Mouse (Mus musculus): ENCODE measurements around the gene Ankrd13b. TPM values are rescaled to one million over a fixed set of nuclear protein-coding genes. Genes with fewer than 3 reads are reported as not detected.

Ankrd13b gene
- polyA plus RNA-seq, 1 experiment from 2014 or later = 3.0 TPM

DNA sequence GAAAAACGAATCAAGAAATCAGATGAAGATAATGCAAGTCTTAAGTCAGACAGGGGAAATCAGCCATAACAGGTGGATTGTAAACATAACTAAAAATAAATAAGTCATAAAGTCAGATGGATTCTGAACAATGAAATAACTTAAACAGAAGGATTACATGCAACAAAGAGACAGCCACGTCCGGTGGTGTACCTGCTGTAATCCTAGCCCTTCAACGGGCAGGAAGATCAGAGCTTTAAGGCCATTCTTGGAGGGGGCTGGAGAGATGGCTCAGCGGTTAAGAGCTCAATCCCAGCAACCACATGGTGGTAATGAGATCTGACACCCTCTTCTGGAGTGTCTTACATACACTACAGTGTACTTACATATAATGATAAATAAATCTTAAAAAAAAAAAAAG is 21.9 kb upstream of the Ankrd13b start:
- no peak overlapping the region for H3K27ac ChIP-seq (ENCODE audit: low read length)
- H3K4me2 ChIP-seq (ENCODE audit: low read depth, low read length) = no peak overlapping the region

DNA sequence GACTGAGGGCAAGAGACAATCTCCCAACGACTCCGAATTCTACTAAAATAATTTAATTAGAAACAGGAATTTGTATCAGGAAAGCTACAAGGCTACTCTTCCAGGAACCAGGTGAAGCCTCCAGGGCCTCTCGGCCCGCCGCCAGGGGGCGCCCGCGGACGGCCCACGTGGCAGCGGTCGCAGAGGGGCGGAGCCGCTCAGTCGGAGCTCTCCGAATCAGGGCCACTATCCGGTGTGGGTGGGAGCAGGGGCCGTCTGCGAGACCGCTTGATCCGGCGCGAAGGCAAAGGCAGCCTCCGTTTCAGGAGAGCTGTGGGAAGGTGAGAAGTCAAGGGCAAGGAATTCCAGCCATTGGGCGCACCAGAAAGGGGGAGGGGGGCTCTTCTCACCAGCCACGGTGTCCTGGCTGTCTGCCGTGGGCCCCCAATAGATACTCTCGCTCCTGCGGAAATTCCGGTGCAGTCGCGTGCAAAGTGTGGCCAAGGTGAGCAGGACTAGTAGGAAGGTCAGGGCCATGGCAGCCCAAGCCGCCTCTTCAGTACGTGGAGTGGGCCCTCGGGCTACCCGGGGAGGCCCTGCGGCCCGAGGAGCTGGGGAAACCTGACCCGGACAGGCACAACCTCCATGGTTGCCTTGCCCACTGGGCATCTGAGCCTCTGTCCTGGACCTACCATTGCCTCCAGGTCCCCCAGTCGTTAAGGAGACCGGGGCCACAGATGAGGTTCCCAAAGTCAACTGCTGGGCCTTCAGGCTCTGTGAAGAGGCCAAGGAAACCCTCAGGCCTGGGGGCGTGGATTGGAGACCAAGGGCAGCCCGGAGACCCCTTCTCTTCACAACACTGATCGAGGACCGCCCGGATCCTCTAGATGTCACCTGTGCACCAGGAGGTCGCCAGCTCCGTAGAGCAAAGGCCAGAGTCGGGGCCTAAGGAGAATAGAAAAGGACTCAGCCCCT is 18.9 kb upstream of the Ankrd13b start:
- H3K36me3 ChIP-seq (ENCODE audit: control insufficient read depth, insufficient read depth, low read length) = peaks cover 24% of the 10 kb centered on the region
- H3K4me3 ChIP-seq (ENCODE audit: low read length) = peak overlapping the region; percentile 46
- H3K9me3 ChIP-seq (ENCODE audit: control insufficient read depth, low read length) = no peaks in the 10 kb centered on the region
- no peaks in the 10 kb centered on the region for H3K27me3 ChIP-seq (ENCODE audit: control insufficient read depth, insufficient read depth, low read depth, low read length)
- H3K9ac ChIP-seq (ENCODE audit: low read length) = peak overlapping the region; percentile 66
- H3K4me1 ChIP-seq (replicated peaks; ENCODE audit: control insufficient read depth, insufficient read depth, low read length) = peaks cover 16% of the 10 kb centered on the region
- peak; percentile 66 for ATAC-seq (ENCODE audit: low read depth)
- 20% methylated on average over 48 of the region's 49 CpGs for WGBS
- H3K27ac ChIP-seq (ENCODE audit: low read length) = no peak overlapping the region
- peak overlapping the region; percentile 88 for H3K4me2 ChIP-seq (ENCODE audit: low read depth, low read length)

More for the DNA sequence above, 21.9 kb upstream of the Ankrd13b start:
- no peak overlapping the region for H3K9ac ChIP-seq (ENCODE audit: low read length)
- no peak overlapping the region for H3K4me3 ChIP-seq (ENCODE audit: low read length)
- no peaks in the 10 kb centered on the region for H3K9me3 ChIP-seq (ENCODE audit: control insufficient read depth, low read length)
- 71% methylated on average over 5 of the region's 5 CpGs for WGBS
- H3K27me3 ChIP-seq (ENCODE audit: control insufficient read depth, insufficient read depth, low read depth, low read length) = peaks cover 8% of the 10 kb centered on the region; the same call in 1 of the 2 replicates
- peaks cover 41% of the 10 kb centered on the region for H3K4me1 ChIP-seq (replicated peaks; ENCODE audit: control insufficient read depth, insufficient read depth, low read length)
- H3K36me3 ChIP-seq (ENCODE audit: control insufficient read depth, insufficient read depth, low read length) = peaks cover 2% of the 10 kb centered on the region; the same call in 1 of the 2 replicates
- no peak for ATAC-seq (ENCODE audit: low read depth)

DNA sequence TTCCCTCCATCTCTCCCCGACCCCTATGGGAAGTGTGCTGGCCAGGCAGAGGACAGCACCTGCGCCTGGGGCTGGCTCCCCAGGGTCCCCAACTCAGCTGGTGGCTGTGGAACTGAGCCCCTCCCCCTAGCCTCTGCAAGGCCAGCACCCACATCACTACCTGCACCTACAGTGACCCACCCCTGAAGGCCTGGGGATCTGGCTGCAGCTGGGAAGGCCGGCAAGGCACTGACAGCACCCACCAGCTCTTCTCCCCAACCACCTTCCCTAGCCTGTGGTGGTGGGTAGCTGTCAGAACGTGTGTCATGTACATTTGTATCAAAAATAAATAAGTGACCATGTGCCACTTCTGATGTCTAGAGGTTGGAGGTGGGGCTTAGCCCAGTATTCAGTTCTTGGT is 17.9 kb upstream of the Ankrd13b start:
- Histone ChIP-seq H3K9ac (ENCODE audit: low read length) (no peak overlapping the region), H3K4me1 (replicated peaks; ENCODE audit: control insufficient read depth, insufficient read depth, low read length) (peaks cover 15% of the 10 kb centered on the region), H3K36me3 (ENCODE audit: control insufficient read depth, insufficient read depth, low read length) (peaks cover 26% of the 10 kb centered on the region), H3K9me3 (ENCODE audit: control insufficient read depth, low read length) (no peaks in the 10 kb centered on the region), H3K4me3 (ENCODE audit: low read length) (no peak overlapping the region), H3K27ac (ENCODE audit: low read length) (no peak overlapping the region), H3K4me2 (ENCODE audit: low read depth, low read length) (no peak overlapping the region), H3K27me3 (ENCODE audit: control insufficient read depth, insufficient read depth, low read depth, low read length) (no peaks in the 10 kb centered on the region)
- 61% methylated on average over 4 of the region's 4 CpGs for WGBS
- ATAC-seq (ENCODE audit: low read depth) = no peak

DNA sequence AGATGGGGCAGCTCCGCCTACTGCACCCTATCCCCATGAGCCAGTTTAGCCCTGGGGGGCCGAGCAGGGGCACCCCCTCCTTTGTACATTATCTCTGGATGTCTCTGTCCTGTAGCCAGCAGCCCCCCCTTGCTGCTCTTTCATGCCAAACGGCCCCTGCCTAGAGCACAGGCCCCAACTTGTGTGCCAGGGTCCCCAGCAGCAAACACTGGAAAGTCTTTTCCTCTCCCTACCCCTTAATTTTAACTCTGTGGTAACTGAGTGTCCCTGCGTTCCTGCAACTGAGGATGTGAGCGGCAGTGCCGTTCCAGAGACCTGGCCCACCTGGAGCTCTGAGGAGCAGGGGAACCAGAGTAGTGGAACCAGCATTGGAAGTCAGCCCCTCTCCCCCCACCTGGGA is 17.5 kb upstream of the Ankrd13b start:
- Histone ChIP-seq H3K9me3 (ENCODE audit: control insufficient read depth, low read length) (no peaks in the 10 kb centered on the region), H3K9ac (ENCODE audit: low read length) (no peak overlapping the region), H3K4me1 (replicated peaks; ENCODE audit: control insufficient read depth, insufficient read depth, low read length) (peaks cover 11% of the 10 kb centered on the region), H3K36me3 (ENCODE audit: control insufficient read depth, insufficient read depth, low read length) (peaks cover 26% of the 10 kb centered on the region), H3K4me3 (ENCODE audit: low read length) (no peak overlapping the region), H3K27ac (ENCODE audit: low read length) (no peak overlapping the region), H3K4me2 (ENCODE audit: low read depth, low read length) (no peak overlapping the region), H3K27me3 (ENCODE audit: control insufficient read depth, insufficient read depth, low read depth, low read length) (no peaks in the 10 kb centered on the region)
- no peak for ATAC-seq (ENCODE audit: low read depth)
- WGBS = 84% methylated on average over 6 of the region's 6 CpGs

DNA sequence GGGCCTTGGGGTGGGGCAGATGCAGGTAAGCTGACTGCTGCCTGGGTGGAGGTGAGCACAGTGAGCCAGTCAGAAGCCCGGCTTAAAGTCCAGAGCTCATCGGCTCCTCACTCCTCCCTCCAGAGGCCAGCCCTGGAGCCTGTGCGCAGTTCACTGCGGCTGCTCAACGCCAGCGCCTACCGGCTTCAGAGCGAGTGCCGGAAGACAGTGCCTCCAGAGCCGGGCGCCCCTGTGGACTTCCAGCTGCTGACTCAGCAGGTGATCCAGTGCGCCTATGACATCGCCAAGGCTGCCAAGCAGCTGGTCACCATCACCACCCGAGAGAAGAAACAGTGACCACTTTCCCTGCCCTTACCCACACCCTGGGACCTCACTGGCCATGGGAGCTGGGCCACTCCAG is 16.8 kb upstream of the Ankrd13b start:
- H3K4me2 ChIP-seq (ENCODE audit: low read depth, low read length) = no peak overlapping the region
- no peak overlapping the region for H3K27ac ChIP-seq (ENCODE audit: low read length)
- ATAC-seq (ENCODE audit: low read depth) = no peak
- no peak overlapping the region for H3K4me3 ChIP-seq (ENCODE audit: low read length)
- H3K4me1 ChIP-seq (replicated peaks; ENCODE audit: control insufficient read depth, insufficient read depth, low read length) = peaks cover 6% of the 10 kb centered on the region
- 84% methylated on average over 14 of the region's 14 CpGs for WGBS
- peaks cover 26% of the 10 kb centered on the region for H3K36me3 ChIP-seq (ENCODE audit: control insufficient read depth, insufficient read depth, low read length)
- no peaks in the 10 kb centered on the region for H3K27me3 ChIP-seq (ENCODE audit: control insufficient read depth, insufficient read depth, low read depth, low read length)
- H3K9ac ChIP-seq (ENCODE audit: low read length) = no peak overlapping the region
- no peaks in the 10 kb centered on the region for H3K9me3 ChIP-seq (ENCODE audit: control insufficient read depth, low read length)

DNA sequence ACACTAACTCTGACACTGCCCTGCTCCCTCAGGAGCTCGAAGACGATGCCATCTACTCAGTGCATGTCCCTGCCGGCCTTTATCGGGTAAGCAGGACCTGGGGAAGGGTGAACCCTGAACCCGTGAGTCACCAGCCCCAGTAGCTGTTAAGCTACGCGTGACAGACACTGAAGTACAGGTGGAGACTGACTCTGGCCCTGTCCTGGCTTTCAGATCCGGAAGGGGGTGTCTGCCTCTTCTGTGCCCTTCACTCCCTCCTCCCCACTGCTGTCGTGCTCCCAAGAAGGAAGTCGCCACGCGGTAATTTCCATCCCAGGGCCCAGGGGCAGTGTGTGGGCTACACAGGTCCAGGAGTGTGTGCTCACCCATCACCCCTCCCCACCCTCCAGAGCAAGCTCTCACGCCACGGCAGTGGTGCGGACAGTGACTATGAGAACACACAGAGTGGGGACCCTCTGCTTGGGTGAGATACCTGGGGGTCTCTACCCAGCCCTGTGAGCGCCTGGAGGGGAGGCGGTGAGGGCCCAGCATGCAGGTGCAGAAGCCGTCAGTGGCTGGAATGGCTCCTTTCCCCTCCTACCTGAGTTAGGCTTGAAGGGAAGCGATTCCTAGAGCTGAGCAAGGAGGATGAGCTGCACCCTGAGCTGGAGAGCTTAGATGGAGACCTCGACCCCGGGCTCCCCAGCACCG is 16.0 kb upstream of the Ankrd13b start:
- H3K27me3 ChIP-seq (ENCODE audit: control insufficient read depth, insufficient read depth, low read depth, low read length) = no peaks in the 10 kb centered on the region
- no peak overlapping the region for H3K27ac ChIP-seq (ENCODE audit: low read length)
- H3K4me1 ChIP-seq (replicated peaks; ENCODE audit: control insufficient read depth, insufficient read depth, low read length) = peaks cover 9% of the 10 kb centered on the region
- no peak overlapping the region for H3K4me2 ChIP-seq (ENCODE audit: low read depth, low read length)
- no peak overlapping the region for H3K9ac ChIP-seq (ENCODE audit: low read length)
- H3K36me3 ChIP-seq (ENCODE audit: control insufficient read depth, insufficient read depth, low read length) = peaks cover 29% of the 10 kb centered on the region
- 87% methylated on average over 22 of the region's 22 CpGs for WGBS
- no peaks in the 10 kb centered on the region for H3K9me3 ChIP-seq (ENCODE audit: control insufficient read depth, low read length)
- H3K4me3 ChIP-seq (ENCODE audit: low read length) = no peak overlapping the region
- ATAC-seq (ENCODE audit: low read depth) = no peak

DNA sequence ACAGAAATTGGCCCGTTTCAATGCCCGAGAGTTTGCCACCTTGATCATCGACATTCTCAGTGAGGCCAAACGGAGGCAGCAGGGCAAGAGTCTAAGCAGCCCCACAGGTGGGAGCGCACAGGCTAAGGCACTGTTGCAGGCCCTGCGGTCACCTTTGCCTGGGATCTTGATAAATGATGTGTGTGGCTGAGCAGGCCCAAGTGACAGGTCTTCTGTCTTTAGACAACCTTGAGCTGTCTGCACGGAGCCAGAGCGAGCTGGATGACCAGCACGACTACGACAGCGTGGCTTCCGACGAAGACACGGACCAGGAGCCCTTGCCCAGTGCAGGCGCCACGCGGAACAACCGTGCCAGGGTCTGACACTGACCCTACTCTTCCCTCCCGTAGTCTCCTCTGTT is 14.9 kb upstream of the Ankrd13b start:
- no peak overlapping the region for H3K4me3 ChIP-seq (ENCODE audit: low read length)
- H3K9me3 ChIP-seq (ENCODE audit: control insufficient read depth, low read length) = no peaks in the 10 kb centered on the region
- H3K27me3 ChIP-seq (ENCODE audit: control insufficient read depth, insufficient read depth, low read depth, low read length) = no peaks in the 10 kb centered on the region
- H3K4me1 ChIP-seq (replicated peaks; ENCODE audit: control insufficient read depth, insufficient read depth, low read length) = peaks cover 10% of the 10 kb centered on the region
- ATAC-seq (ENCODE audit: low read depth) = no peak
- 85% methylated on average over 19 of the region's 19 CpGs for WGBS
- H3K27ac ChIP-seq (ENCODE audit: low read length) = no peak overlapping the region
- no peak overlapping the region for H3K9ac ChIP-seq (ENCODE audit: low read length)
- H3K4me2 ChIP-seq (ENCODE audit: low read depth, low read length) = no peak overlapping the region
- peaks cover 33% of the 10 kb centered on the region for H3K36me3 ChIP-seq (ENCODE audit: control insufficient read depth, insufficient read depth, low read length)

DNA sequence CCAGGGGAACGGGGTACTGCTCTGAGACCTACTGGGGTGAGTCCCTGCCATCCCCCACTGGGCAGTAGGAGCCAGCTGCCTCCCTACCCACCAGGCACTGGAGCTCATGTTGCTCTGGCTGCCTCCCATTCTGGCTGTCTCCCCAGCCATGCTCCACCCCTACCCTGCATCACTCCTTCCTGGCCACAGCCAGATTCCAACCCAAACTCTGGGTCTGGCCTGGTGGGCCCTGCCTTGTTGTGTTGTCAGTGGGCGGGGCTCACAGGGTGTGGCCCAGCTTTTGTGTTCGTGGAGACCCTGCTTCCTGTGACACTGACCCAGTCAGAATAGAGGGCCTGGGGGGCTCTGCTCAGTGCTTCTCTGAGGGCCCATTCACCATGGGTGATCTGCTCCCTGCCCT is 14.0 kb upstream of the Ankrd13b start:
- H3K36me3 ChIP-seq (ENCODE audit: control insufficient read depth, insufficient read depth, low read length) = peaks cover 33% of the 10 kb centered on the region
- H3K4me1 ChIP-seq (replicated peaks; ENCODE audit: control insufficient read depth, insufficient read depth, low read length) = peaks cover 10% of the 10 kb centered on the region
- no peak overlapping the region for H3K4me3 ChIP-seq (ENCODE audit: low read length)
- no peak overlapping the region for H3K9ac ChIP-seq (ENCODE audit: low read length)
- no peak overlapping the region for H3K4me2 ChIP-seq (ENCODE audit: low read depth, low read length)
- no peak overlapping the region for H3K27ac ChIP-seq (ENCODE audit: low read length)
- H3K27me3 ChIP-seq (ENCODE audit: control insufficient read depth, insufficient read depth, low read depth, low read length) = no peaks in the 10 kb centered on the region
- WGBS = 59% methylated on average over 3 of the region's 3 CpGs
- no peaks in the 10 kb centered on the region for H3K9me3 ChIP-seq (ENCODE audit: control insufficient read depth, low read length)
- peak; percentile 27 for ATAC-seq (ENCODE audit: low read depth)

DNA sequence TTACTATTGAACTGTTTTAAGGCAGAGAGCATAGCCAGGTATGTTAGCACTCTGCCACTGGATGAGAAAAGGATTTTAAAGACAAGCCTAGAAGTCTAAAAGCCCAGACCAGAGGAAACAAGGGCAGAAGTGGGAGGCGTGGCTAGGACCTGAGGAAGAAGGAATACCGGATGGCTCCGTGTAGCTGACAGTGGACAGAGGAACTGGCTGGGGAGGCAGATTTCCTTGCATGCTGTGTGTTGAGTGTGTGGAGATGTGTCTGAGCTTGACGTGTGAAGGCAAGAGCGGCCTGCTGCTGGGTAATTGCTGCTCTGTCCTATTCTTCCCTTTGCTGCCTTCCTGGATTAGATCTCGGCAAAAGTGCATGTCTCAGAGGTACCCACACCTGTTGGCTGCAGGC is 13.0 kb upstream of the Ankrd13b start:
- peaks cover 33% of the 10 kb centered on the region for H3K36me3 ChIP-seq (ENCODE audit: control insufficient read depth, insufficient read depth, low read length)
- WGBS = 65% methylated on average over 6 of the region's 6 CpGs
- no peak overlapping the region for H3K4me2 ChIP-seq (ENCODE audit: low read depth, low read length)
- H3K9me3 ChIP-seq (ENCODE audit: control insufficient read depth, low read length) = no peaks in the 10 kb centered on the region
- H3K4me1 ChIP-seq (replicated peaks; ENCODE audit: control insufficient read depth, insufficient read depth, low read length) = peaks cover 16% of the 10 kb centered on the region
- no peak overlapping the region for H3K9ac ChIP-seq (ENCODE audit: low read length)
- ATAC-seq (ENCODE audit: low read depth) = no peak
- no peaks in the 10 kb centered on the region for H3K27me3 ChIP-seq (ENCODE audit: control insufficient read depth, insufficient read depth, low read depth, low read length)
- H3K4me3 ChIP-seq (ENCODE audit: low read length) = no peak overlapping the region
- no peak overlapping the region for H3K27ac ChIP-seq (ENCODE audit: low read length)
